Mouse (Mus musculus): ENCODE data around the gene Itga9.
"Not testable (repeated sequence)": the region's sequence is repeated elsewhere in the genome, so short reads cannot be mapped to it uniquely, and the experiment has no call there.

Gene Itga9

DNA sequence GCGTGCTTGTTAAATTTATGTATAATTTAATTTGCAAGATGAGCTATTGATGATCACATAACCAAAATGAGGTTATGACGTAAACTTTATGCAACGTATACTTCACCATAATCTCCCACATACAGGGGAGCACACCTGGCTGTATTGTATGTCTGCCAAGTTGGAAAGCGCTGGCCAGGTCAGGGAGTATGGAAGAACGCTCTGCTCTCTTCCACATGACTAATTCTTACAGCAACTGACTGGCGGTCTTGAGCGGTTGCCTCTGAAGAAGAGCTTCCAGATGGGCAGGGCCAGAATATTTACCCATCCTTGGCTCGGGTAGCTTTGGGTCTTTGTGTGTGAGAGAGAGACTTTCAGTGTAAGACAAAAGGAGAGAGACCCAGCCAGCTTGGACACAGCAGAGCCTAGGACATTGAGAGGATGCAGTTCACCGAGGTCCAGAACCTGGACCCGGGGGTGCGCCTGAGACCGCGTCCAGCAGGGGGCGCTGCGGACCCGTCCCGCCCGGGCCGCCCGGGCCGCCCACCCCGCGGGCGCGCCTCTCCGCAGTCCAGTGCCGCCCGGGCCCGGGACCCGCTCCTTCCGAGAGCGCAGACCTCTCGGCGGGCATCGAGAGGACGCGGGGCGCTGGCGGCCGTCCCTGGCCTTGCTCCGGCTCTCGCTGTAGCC is at the start of gene Itga9:
Itga9 (plus strand) TSS at position 543 of the 669 bp plus-strand sequence.
- peak; percentile 63 to 72 for DNase-seq (ENCODE audit: low read depth in 2 of 2, low spot score in 2 of 2)

GRCm38 (mm10) chr9:118556951-118557780 is 49.3 kb upstream of the Itga9 start:
- DNase-seq (ENCODE audit: low read depth in 2 of 2, low spot score in 2 of 2), result no peak

DNA sequence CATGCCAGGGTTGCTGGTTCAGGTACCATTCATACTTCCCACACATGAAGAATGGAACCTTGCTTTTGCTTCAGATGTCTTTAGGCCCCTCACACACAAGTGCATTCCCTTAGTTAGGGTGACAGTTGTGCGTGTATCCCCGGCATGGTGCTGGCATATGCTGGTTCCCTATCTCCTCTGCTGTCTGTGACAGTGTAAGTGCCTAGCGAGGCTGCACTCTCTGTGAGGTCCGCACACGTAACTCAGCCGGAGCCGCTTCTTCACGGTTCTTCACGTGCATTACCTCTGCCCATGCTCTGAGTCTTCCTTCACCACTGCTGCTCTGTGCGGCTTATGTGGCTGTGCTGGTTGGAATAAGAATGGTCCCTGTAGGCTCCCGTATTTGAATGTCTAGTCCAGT is 43.1 kb upstream of the Itga9 start:
- no peak for DNase-seq (ENCODE audit: low read depth in 2 of 2, low spot score in 2 of 2)

DNA sequence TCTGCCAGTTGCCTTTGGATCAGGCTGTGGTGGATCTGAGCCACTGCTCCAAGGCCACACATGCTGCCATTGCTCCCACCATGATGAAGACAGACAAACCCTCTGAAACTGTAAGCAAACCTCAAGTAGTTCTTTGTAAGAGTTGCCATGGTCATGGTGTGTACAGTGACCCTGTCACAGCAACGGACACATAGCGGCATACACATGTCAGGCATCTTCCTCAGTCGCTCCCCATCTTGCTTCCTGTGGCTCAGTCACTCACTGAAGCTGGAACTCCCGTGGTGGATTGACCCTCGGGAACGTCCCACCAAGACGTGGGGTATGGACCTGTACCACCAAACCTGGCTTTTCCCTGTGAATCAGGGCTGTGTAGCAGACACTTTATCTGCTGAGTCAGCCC is 42.6 kb upstream of the Itga9 start:
- DNase-seq (ENCODE audit: low read depth in 2 of 2, low spot score in 2 of 2), result no peak

GRCm38 (mm10) chr9:118564696-118565095 is 41.8 kb upstream of the Itga9 start:
- DNase-seq (ENCODE audit: low read depth in 2 of 2, low spot score in 2 of 2), result no peak

DNA sequence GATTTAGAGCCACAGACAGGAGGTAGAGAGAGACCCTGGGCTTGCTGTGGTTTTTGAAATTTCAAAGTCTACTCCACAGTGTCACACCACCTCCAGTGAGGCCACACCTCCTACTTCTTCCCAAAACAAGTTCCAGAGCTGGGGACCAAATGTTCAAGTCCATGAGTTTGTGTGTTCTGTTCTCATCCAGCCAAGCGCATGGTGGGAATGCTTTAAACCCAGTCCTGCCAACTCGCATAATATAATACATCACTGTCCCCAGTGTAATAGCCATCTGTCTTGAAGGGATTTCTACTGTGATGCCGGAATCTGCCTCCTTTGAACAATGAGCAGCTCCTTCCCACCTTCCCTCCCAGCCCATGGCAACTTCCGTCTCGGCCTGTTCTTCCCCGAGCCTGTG is 37.2 kb upstream of the Itga9 start:
- DNase-seq (ENCODE audit: low read depth in 2 of 2, low spot score in 2 of 2), result no peak

DNA sequence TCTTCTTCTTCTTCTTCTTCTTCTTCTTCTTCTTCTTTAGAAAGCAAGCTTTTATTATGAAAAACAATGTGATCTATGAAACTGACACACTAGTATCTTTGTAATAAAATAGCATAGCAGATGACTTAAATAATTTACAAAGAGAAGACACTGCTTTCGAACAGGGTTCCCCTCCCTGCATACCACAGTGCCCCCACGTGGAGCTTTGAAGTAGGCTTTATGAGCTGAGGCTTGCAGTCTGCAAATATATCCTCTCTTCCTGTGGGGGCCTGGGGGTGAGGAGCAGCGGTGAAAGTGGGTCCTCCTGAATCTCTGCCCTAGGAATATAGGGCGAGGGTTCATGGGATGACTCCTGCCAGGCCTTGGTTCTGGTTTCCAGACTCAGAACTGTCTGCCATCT is 35.6 kb upstream of the Itga9 start:
- no peak for DNase-seq (ENCODE audit: low read depth in 2 of 2, low spot score in 2 of 2)

- no peak for DNase-seq (ENCODE audit: low read depth in 2 of 2, low spot score in 2 of 2)
Observed at GRCm38 (mm10) chr9:118571701-118572100, 34.8 kb upstream of the Itga9 start.

DNA sequence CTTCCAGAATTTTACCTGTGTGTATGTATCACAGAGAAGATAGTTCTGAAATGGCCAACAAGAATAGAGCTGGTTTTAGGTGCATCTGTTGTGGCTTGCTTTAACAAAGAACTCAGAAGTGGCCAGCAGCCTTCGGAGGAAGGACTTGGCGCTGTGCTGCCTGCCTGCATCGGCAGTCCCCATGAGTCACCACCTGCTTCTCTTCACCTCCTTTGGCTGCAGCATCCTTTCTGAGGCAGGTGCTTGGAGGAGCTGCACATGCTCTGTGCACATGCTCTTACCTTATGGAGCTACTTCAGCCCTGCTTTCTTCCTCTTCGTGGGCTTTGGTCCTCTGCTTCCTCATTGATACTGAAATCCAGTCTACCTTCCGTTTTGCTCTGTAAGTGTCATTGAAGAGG is 31.6 kb upstream of the Itga9 start:
- no peak for DNase-seq (ENCODE audit: low read depth in 2 of 2, low spot score in 2 of 2)

- no peak for DNase-seq (ENCODE audit: low read depth in 2 of 2, low spot score in 2 of 2)
Observed at GRCm38 (mm10) chr9:118580371-118580770, 26.1 kb upstream of the Itga9 start.

GRCm38 (mm10) chr9:118582757-118583156 is 23.7 kb upstream of the Itga9 start:
- peak in 1 of 2 experiments; percentile 17 for DNase-seq (ENCODE audit: low read depth in 2 of 2, low spot score in 2 of 2)

DNA sequence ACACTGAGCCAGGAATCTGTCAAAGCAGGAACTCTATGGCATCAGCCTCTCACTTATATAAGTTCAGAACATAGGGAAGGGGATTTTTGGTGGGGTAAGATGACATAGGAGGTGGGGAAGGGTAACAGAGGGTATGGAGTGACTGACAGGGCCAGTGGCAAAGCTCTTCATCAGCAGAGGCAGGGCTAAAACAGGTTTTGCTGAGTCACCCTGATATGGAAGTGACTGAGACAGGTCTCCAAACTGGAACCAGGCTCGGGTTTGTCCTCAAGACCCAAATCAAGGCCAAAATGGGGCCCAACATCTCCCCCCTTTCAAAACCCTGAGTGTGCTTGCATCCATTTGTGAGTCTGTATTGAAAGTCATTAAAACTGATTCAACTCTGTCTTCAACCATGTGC is 21.7 kb upstream of the Itga9 start:
- no peak for DNase-seq (ENCODE audit: low read depth in 2 of 2, low spot score in 2 of 2)

- DNase-seq (ENCODE audit: low read depth in 2 of 2, low spot score in 2 of 2), result no peak
Observed at GRCm38 (mm10) chr9:118585998-118586397, 20.5 kb upstream of the Itga9 start.

GRCm38 (mm10) chr9:118587115-118587514 is 19.4 kb upstream of the Itga9 start:
- no peak for DNase-seq (ENCODE audit: low read depth in 2 of 2, low spot score in 2 of 2)

GRCm38 (mm10) chr9:118589249-118589648 is 17.2 kb upstream of the Itga9 start:
- no peak for DNase-seq (ENCODE audit: low read depth in 2 of 2, low spot score in 2 of 2)

DNA sequence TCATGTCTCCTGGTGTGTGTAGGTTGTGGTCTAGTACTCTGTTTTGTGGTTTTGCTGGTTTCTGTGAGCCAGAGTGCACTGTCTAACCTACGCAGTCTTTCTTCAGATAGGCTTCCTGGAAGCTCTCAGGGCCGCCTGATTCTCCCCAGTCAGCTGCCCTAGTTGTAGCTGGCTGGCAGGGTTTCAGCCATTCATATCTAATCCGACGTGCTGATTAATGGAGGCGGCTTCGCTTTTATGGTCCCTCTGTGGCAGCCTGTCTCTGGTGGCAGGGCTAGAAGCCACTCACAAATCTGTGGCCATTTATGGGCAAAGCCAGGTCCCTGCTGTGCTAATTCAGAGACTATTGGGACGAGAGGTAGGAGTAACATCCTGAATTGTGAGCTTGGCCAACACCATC is 16.3 kb upstream of the Itga9 start:
- DNase-seq (ENCODE audit: low read depth in 2 of 2, low spot score in 2 of 2), result no peak

DNA sequence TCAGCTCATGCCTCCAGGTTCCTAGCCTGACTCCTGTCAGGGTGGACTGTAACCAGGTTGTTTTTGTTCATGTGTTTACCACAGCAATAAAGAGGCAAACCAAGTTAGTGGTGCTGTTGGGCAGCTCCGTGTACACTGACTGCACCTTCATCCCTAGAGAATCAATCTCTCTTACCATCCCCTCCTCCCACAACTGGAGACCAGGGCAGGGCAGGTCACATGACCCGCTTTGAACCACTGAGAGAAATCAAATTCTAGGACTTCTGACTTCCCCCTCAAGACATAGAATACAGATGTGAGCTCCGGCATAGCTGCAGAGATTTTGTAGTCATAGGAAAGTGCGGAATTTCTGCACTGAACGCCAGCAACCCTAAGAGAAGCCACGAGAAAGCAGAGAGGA is 14.9 kb upstream of the Itga9 start:
- no peak for DNase-seq (ENCODE audit: low read depth in 2 of 2, low spot score in 2 of 2)

GRCm38 (mm10) chr9:118592585-118593249 is 13.8 kb upstream of the Itga9 start:
- no peak for DNase-seq (ENCODE audit: low read depth in 2 of 2, low spot score in 2 of 2)

DNA sequence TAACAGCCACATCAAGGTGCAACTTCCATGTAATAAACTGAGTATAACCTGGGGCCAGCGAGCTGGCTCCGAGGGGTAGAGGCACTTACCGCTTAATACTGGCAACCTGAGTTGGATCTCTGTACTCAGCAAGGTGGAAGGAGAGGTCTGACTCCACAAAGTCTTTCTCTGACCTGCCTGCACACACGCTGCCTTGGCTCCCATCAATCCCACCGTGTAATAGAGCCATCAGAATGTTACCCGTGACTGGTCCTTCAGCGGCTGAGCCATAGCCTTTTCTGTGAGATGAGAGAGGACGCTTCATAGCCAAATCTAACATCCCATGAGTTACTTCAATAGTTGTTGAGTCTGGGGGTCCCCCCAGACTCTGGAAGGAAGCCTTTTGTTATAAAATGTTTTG is 13.0 kb upstream of the Itga9 start:
- DNase-seq (ENCODE audit: low read depth in 2 of 2, low spot score in 2 of 2), result no peak

- no peak for DNase-seq (ENCODE audit: low read depth in 2 of 2, low spot score in 2 of 2)
Observed at GRCm38 (mm10) chr9:118596767-118597166, 9.7 kb upstream of the Itga9 start.

DNA sequence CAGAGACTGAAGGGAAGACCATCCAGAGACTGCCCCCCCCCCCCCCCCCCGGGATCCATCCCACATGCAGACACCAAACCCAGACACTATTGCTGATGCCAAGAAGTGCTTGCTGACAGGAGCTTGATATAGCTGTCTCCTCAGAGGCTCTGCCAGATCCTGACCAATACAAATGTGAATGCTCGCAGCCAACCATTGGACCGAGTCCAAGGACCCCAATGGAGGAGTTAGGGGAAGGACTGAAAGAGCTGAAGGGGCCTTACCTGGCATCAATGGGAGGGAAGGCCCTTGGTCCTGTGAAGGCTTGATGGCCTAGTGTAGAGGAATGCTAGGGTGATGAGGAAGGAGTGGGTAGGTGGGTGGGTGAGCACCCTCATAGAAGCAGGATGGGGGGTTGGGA is 6.1 kb upstream of the Itga9 start:
- not testable (repeated sequence) for DNase-seq (ENCODE audit: low read depth in 2 of 2, low spot score in 2 of 2)

DNA sequence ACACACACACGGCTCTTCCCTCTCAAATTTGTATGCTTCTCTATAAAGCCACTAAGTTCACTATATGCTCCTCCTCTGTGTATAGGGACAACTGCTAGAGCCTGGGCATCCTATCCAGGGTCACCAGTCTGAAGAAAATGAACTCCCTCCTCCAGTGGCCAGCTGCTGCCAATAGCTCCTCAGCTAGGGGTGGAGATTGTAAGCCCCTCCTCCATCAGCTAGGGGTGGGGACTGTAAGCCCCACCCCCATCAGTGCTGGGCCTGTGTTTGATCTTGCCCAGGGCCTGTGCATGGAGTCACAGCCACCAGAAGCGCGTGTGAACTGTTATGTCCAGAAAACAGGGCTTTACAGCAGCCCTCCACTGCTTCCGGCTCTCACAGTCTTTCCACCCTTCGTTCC is 3.9 kb upstream of the Itga9 start:
- no peak for DNase-seq (ENCODE audit: low read depth in 2 of 2, low spot score in 2 of 2)
